Mouse (Mus musculus): Measurements from ENCODE around the gene Pax3.

- no peak for TF ChIP-seq CTCF (IDR thresholded peaks at IDR 0.05; ENCODE audit: control insufficient read depth, insufficient read depth, insufficient replicate concordance, low read depth, low read length)
- TF ChIP-seq POLR2A (IDR thresholded peaks at IDR 0.05; ENCODE audit: control insufficient read depth, low read depth, low read length) = no peak
Measured at GRCm38 (mm10) chr1:78191331-78191730, 5.6 kb downstream of the Pax3 start.

Measured in testis, adult 2 months (tissue).